Mouse (Mus musculus): ENCODE data around the gene Fbxl16. TPM values are rescaled to one million over a fixed set of nuclear protein-coding genes. Genes with fewer than 3 reads are reported as not detected.

The Fbxl16 gene
- total RNA-seq, 1 experiment from 2014 or later = 40.7 TPM

- DNase-seq = peak; percentile 79
Observed at GRCm38 (mm10) chr17:25828712-25829557, 20.1 kb downstream of the Fbxl16 start, which contains the start of gene Jmjd8. Jmjd8 (plus strand) TSS chr17:25828867.

DNA sequence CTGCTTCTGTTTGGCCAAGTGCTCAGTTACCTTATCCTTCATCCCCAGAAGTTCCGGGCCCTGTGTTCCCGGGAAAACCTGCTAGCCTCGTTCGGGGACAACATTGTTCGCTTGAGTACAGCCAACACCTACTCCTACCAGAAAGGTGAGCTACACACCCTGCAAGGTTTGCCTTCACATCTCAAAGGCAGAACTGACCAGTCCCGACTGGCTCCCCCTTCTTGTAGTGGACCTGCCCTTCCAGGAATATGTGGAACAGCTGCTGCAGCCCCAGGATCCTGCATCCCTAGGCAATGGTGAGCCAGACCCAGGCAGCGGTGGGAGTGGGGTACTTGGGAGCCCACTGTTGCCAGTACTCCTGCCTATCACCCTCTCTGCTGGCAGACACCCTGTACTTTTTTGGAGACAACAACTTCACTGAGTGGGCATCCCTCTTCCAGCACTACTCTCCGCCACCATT, 20.7 kb downstream of the Fbxl16 start:
- no peak for DNase-seq

DNA sequence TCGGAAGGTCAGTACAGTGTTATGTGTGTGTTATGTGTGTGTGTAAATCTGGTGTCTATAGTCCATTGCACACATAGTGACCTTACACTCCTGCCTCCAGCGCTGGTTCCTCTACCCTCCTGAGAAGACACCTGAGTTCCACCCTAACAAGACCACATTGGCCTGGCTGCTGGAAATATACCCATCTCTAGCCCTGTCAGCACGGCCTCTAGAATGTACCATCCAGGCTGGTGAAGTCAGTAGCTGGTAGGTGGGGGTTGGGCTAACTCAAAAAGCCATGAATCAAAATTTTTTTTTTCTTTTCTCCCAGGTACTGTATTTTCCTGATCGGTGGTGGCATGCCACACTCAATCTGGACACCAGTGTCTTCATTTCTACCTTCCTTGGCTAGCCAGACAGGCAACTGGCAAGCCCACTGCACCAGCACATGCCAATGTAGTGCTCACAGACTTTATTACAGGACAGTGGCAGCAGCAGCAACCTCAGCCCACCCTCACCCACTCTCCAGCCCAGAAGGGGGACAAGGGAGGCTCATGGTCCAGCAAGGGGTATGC, 21.4 kb downstream of the Fbxl16 start:
- no peak for DNase-seq

GRCm38 (mm10) chr17:25830806-25831431, 22.0 kb downstream of the Fbxl16 start:
- DNase-seq = no peak

DNA sequence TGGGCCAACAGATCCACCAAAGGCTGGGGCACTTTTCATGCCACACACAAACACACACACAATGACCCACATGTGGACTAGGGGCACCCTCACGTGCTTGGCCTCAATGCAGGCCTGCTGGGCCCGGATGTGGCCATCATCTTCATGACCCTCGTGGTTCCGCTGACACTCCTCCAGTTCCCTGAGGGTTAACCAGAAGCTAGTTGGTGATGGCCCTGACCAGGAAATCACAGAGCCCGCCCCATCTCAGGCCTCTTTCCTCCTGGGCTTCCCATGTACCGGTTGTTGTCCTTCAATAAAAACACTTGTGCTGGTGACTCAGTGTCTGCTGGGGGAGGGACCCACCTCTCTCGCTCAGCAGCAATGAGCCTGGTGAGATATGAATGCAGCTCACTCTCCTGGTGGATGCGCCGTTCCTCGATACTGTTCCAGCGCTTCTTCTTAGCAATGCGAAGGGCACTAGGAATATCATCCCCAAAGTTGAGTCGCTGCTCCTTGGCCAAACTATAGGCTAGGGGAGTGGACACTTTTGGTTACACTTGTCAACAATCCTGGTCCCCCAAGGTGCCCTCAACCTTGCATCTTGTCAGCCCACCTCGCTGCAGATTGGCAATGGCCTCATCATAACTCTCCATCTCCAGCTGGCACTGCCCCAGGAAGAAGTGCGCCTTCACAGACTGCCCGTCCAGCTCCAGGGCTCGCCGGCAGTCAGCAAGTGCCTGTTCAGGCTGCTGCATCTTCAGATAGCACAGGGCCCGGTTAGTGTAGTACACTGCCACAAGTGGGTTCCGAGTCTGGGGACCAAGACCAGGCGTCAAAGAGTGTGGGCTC, 22.8 kb downstream of the Fbxl16 start:
- DNase-seq = peak; percentile 58

DNA sequence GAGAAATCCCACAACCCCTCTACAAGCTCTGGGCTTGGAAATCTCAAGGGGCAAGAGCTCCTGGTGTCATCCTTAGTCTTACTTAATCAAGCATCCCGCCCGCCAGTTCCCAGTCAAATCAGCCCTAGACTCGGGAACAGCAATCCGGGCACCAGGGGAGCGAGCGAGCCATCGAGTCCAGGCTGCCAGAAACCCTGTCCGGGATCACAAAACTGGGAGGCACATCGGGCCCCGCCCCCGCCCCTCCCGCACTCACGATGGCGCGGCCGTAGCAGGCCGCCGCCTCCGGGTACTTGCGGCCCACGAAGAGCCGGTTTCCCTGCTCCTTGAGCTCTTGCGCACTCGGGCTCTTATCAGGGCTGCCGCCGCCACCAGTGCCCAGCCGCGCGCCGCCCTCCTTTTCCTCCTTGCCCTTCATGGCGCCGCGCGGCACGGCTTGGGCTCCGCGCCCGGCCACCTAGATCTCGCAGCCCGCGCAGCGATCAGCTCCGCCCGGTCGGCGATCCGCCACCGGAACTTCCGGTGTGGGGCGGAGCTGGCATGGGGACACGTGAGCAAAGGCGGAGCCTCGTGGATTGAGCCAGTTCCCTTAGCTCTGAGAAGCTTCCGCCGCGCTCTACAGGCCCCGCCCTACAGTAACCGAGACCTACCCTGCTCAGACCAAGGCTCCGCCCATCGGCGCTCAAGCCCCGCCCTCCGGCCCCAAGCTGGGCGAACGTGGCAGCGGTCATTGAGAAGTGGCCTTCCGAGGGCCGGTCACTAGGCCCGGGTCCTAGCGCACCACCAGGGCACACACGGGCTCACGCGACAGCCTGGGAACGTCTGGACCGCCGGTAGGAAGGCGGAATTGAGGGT, 23.8 kb downstream of the Fbxl16 start:
- DNase-seq = peak; percentile 99

DNA sequence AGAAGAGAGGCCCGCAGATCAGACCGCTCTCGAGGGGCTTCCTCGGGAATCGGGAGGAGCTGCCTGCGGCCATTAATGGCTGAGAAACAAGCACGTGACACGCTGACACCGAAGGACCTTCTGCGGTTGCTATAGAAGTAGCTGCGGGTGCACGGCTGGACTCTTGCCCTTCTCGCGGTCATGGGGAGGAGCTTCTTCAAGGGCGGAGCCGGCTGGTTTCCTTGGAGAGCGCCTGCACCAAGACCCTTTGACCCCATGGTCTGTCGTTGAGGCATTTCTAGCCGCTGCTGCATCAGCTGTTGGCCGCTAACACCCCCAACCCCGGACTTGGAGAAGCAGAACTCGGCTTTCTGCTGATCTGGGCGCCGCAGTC, 24.4 kb downstream of the Fbxl16 start, which contains the start of gene Stub1:
Gene Stub1, minus strand, starts transcription at position 114 of the 373 bp plus-strand sequence.
- peak; percentile 90 for DNase-seq

GRCm38 (mm10) chr17:25833961-25834594, 25.2 kb downstream of the Fbxl16 start:
- DNase-seq = no peak

GRCm38 (mm10) chr17:25834595-25835222, 25.8 kb downstream of the Fbxl16 start:
- DNase-seq = no peak

DNA sequence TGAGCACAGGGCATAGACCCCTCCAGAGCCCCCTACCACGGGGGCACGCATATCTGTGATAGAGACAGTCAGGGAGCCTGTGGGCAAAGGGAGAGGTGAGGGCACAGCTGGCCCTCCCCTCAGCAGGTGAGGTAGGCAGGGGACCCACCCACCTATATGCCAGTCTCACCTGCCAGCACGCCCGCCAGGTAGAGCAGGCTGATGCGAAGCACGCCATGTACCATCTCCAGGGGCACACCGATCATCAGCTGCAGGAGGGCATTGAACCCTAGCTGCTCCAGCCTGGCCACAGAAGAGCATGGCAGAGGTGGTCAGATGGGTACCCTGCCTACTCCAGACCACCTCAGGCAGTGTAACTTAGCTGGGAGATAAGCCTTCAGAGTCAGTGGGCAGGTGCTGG, 26.4 kb downstream of the Fbxl16 start:
- no peak for DNase-seq

GRCm38 (mm10) chr17:25835816-25836215, 26.9 kb downstream of the Fbxl16 start:
- DNase-seq = no peak

DNA sequence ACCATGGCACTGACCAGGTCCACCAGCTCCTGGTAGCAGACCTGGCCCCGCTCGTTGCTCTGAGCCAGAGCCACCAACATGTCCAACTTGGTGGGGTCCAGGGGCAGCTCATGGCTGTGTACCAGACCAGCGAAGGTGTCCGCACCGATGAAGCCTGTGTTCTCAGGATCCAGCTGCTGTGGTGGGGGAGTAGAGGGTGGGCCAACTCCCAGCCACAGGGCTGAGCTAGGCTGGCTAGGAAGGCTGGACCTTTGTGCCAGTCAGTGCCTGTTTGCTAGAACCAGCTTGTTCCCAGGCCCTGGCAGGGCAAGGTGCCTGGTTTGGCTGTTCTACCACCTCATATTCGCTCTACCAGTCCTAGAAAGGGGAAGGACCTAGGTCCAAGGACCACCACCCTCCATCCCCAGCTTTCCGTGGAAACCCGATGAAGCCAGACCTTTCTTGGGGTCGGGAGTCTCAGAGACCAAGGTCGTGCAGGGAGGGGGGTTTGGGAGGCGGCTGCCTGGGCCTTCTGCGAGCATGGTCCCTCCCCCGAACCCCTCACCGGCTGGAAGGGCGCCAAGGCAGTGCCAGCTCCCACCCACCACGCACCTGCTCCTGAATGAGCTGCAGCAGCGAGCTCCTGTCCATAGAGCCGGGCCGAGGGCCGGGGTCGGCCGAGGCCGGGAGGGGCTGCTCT, 27.7 kb downstream of the Fbxl16 start:
- no peak for DNase-seq

- peak; percentile 88 for DNase-seq
Observed at GRCm38 (mm10) chr17:25837076-25837410, 28.2 kb downstream of the Fbxl16 start, which contains the start of gene Rhbdl1. Rhbdl1 (minus strand) TSS chr17:25837295.

DNA sequence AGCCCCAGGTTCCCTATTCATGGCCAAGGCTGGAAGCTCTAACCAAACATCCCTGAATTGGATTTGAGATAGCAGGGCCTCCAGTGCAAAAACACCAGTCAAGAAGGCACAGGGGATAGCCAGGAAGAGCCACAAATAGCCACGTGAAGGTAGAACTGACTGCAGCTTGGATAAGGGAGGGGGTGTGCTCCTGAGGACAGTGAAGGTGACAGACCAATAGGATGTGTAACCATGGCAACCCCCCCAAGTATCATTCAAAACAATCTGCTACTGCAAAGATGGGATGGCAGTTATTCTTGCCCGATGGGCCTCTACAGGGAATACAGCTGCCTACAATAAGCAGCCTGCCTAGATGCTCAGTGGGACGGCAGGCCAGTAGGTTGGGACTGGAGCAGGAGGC, 28.6 kb downstream of the Fbxl16 start:
- DNase-seq = no peak

- no peak for DNase-seq
Observed at GRCm38 (mm10) chr17:25838904-25839303, 30.0 kb downstream of the Fbxl16 start.

- no peak for DNase-seq
Observed at GRCm38 (mm10) chr17:25839455-25840235, 30.8 kb downstream of the Fbxl16 start.

GRCm38 (mm10) chr17:25840519-25840918, 31.6 kb downstream of the Fbxl16 start:
- DNase-seq = no peak

- no peak for DNase-seq
Observed at GRCm38 (mm10) chr17:25841117-25841880, 32.4 kb downstream of the Fbxl16 start, which contains the start of gene Gm20683. Gm20683 (minus strand) TSS chr17:25841763.

Measured in adrenal gland, postnatal 25 days (tissue).